Mouse (Mus musculus) stomach, embryonic 15.5 days (tissue): ENCODE data around the gene Specc1. TPM values are rescaled to one million over a fixed set of nuclear protein-coding genes. Genes with fewer than 3 reads are reported as not detected.
A peak's percentile ranks its signal among the peaks of the same experiment; 100 is the strongest.

Experiments used
- ATAC-seq: fragments of 200-750 bp; cut with Nextera tagmentation; 2 replicates; pipeline ENCODE4 v1.8.0; 2017; ENCODE audit warnings: low read depth, moderate number of reproducible peaks, moderate TSS enrichment; ENCODE audit not compliant: insufficient read depth, low FRiP score
- H3K27ac ChIP-seq: fragments of 300-500 bp; sonication (generic); 2 replicates; pipeline ENCODE4 v1.5.1; 2015; ENCODE audit warnings: mild to moderate bottlenecking, inconsistent platforms
- H3K27me3 ChIP-seq: fragments of 300-500 bp; sonication (generic); replicated peaks from 2 replicates; pipeline ENCODE4 v1.6.1; 2015; ENCODE audit warnings: inconsistent platforms
- H3K36me3 ChIP-seq: fragments of 300-500 bp; sonication (generic); 2 replicates; pipeline ENCODE4 v1.6.1; 2015; ENCODE audit warnings: inconsistent platforms
- H3K4me1 ChIP-seq: fragments of 300-500 bp; sonication (generic); 2 replicates; pipeline ENCODE4 v1.6.1; 2015; ENCODE audit warnings: inconsistent platforms
- H3K4me2 ChIP-seq: fragments of 300-500 bp; sonication (generic); 2 replicates; pipeline ENCODE4 v1.6.1; 2015; ENCODE audit warnings: mild to moderate bottlenecking, inconsistent platforms
- H3K4me3 ChIP-seq: fragments of 300-500 bp; sonication (generic); replicated peaks from 2 replicates; pipeline ENCODE4 v1.5.1; 2015; ENCODE audit warnings: inconsistent platforms
- H3K9ac ChIP-seq: fragments of 300-500 bp; sonication (generic); 2 replicates; pipeline ENCODE4 v1.6.1; 2015; ENCODE audit warnings: inconsistent platforms
- H3K9me3 ChIP-seq: fragments of 300-500 bp; sonication (generic); 2 replicates; pipeline ENCODE4 v1.6.1; 2016; ENCODE audit warnings: inconsistent platforms
- WGBS: fragments of 180-500 bp; shearing (Covaris S2); methylation state at CpG from one replicate; pipeline ENCODE4 v1.1.7; 2015; 5-methylcytosine and 5-hydroxymethylcytosine counted together
- polyA plus RNA-seq: library from polyadenylated mRNA; unstranded; fragments of >200 nt; fragmentation: Nextera tagmentation; extraction: Ambion mirVana; gene quantifications from 2 replicates; pipeline ENCODE4 v1.2.1, GENCODE M21; 2015

The Specc1 gene
- polyA plus RNA-seq, 1 experiment from 2014 or later, result 13.4 TPM

DNA sequence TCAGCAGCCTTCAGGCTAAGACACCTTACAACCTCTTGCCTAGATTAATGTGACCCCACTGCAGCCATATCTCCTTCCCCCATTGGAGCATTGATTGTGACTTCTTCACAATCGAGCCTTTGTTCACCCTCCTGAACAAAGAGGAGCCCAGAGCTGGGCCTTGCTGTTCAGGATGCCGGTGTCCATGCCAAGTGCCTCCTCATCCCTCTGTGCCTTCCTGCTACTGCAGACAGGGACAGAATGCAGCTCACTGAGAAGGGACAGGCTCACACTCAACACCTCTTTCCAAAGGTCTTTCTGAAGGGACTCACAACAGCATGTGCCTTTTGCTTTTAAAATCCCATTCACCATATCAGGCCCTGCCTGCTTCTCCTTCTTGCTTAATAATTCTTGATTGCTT is 113.0 kb downstream of the Specc1 start:
- Histone ChIP-seq H3K9ac (no peak overlapping the region), H3K4me3 (no peak overlapping the region), H3K36me3 (no peaks in the 10 kb centered on the region), H3K27me3 (no peaks in the 10 kb centered on the region), H3K9me3 (no peaks in the 10 kb centered on the region), H3K4me2 (no peak overlapping the region), H3K4me1 (no peaks in the 10 kb centered on the region), H3K27ac (no peak overlapping the region)
- no peak for ATAC-seq
- 75% methylated on average over 2 of the region's 2 CpGs for WGBS

DNA sequence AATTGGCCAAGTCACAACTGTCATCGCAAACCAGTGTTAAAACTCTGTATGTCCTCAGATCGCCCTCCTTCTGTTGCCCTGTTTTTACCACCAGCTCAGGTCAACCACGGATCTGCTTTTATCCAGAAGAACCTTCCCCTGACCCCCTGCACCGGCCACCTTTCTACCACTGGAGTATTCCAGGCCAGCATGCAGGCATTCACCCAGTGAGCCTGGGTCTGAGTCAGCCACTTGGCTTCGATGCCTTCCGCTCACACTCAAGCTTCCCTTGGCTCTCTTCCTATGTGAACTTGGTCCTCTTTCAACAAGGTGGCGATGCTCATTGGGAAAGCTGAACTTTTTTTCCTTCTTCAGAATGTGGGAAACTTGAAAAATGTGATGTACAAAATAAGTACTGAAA is 113.6 kb downstream of the Specc1 start:
- no peaks in the 10 kb centered on the region for H3K27me3 ChIP-seq
- WGBS, result 77% methylated on average over 7 of the region's 7 CpGs
- H3K9me3 ChIP-seq, result no peaks in the 10 kb centered on the region
- H3K36me3 ChIP-seq, result no peaks in the 10 kb centered on the region
- no peak overlapping the region for H3K4me2 ChIP-seq
- no peaks in the 10 kb centered on the region for H3K4me1 ChIP-seq
- H3K4me3 ChIP-seq, result no peak overlapping the region
- H3K27ac ChIP-seq, result no peak overlapping the region
- no peak for ATAC-seq
- no peak overlapping the region for H3K9ac ChIP-seq

DNA sequence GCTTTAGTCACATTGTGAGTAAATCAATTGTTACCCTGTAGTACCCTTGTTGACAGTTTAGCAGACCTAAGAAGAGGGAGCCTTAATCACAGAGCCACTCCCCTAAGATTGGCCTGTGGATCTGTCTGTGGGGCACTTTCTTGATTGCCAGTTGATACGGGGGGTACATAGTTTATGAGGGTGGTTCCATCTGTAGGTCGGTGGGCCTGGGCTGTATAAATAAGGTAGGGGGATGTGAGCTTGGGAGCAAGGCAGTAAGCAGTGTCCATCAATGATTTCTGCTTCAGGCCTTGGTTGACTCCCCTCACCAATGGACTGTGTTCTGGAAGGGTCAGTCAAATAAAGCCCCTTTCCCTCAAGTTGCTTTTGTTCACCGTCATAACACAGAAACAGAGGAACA is 115.8 kb downstream of the Specc1 start:
- no peak for ATAC-seq
- no peaks in the 10 kb centered on the region for H3K9me3 ChIP-seq
- 81% methylated on average over 3 of the region's 3 CpGs for WGBS
- H3K27ac ChIP-seq, result no peak overlapping the region
- H3K9ac ChIP-seq, result no peak overlapping the region
- no peak overlapping the region for H3K4me3 ChIP-seq
- H3K27me3 ChIP-seq, result no peaks in the 10 kb centered on the region
- H3K4me1 ChIP-seq, result no peaks in the 10 kb centered on the region
- H3K36me3 ChIP-seq, result no peaks in the 10 kb centered on the region
- H3K4me2 ChIP-seq, result no peak overlapping the region

DNA sequence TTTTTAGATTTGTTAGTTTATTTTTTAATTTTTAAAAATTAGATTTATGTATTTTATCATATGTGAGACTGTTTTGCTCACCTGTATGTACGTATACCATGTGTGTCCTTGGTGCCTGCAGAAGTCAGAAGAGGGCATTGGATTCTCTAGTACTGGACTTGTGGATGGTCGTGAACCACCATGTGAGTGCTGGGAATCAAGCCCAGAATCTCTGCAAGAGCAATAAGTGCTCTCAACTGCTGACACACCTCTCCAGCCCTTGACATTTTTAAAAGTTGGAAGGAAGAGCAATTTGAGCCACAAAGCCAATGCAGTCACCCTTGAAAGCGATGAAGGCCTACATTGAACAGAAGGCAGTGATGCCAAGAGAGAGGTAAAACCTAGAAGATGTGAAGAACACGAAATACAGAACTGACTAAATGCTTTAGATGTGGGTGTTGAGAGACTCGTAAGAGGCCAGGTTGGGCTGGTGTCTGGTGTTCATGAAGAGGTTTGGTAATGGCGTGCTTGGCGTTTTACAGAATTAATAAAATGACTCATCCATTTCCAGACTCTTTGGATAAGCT is 117.1 kb downstream of the Specc1 start:
- Histone ChIP-seq H3K9ac (no peak overlapping the region), H3K4me2 (no peak overlapping the region), H3K9me3 (no peaks in the 10 kb centered on the region), H3K36me3 (no peaks in the 10 kb centered on the region), H3K27ac (no peak overlapping the region), H3K27me3 (no peaks in the 10 kb centered on the region), H3K4me1 (no peaks in the 10 kb centered on the region), H3K4me3 (no peak overlapping the region)
- WGBS, result 82% methylated on average over 7 of the region's 7 CpGs
- ATAC-seq, result no peak

DNA sequence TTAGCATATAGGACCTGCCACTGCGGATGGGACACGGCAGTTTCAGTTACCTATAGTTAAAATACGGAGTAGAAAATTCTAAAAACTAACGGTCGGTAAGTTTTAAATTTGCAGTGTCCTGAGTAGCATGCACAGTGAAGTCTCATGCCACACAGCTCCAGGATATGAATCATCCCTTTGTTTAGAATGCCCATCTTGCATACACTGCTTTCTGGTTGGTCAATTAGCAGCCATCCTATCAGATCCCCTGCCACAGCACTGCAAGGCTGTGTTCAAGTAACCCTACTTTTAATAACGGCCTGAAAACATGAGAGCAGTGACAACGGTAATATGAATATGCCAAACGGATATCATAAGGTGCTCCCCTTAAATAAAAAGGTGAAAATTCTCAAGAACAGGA is 118.0 kb downstream of the Specc1 start:
- 86% methylated on average over 8 of the region's 8 CpGs for WGBS
- Histone ChIP-seq H3K4me2 (no peak overlapping the region), H3K4me1 (no peaks in the 10 kb centered on the region), H3K9ac (no peak overlapping the region), H3K9me3 (no peaks in the 10 kb centered on the region), H3K4me3 (no peak overlapping the region), H3K36me3 (no peaks in the 10 kb centered on the region), H3K27ac (no peak overlapping the region), H3K27me3 (no peaks in the 10 kb centered on the region)
- no peak for ATAC-seq

DNA sequence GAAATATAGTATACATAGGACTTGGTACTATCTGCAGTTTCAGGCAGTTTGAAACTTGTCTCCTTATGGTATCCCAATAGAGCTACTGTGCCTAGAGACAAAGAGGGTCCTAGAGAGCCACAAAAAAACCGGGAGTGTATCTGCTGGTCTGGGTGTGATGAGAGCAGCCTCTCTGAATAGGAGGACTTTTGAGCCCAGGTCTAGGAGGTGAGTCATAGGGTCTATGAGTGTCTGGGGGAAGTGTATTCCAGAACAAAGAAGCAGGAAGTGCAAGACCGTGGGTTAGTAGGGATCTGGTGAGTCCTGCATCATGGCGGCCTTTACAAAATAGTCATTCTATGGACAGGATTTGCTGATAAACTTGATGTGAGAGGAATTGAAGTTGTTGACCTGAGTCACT is 118.5 kb downstream of the Specc1 start:
- WGBS, result 75% methylated on average over 3 of the region's 3 CpGs
- no peak overlapping the region for H3K9ac ChIP-seq
- H3K4me3 ChIP-seq, result no peak overlapping the region
- no peaks in the 10 kb centered on the region for H3K4me1 ChIP-seq
- H3K36me3 ChIP-seq, result no peaks in the 10 kb centered on the region
- no peak overlapping the region for H3K4me2 ChIP-seq
- H3K27me3 ChIP-seq, result no peaks in the 10 kb centered on the region
- no peak overlapping the region for H3K27ac ChIP-seq
- ATAC-seq, result no peak
- no peaks in the 10 kb centered on the region for H3K9me3 ChIP-seq

DNA sequence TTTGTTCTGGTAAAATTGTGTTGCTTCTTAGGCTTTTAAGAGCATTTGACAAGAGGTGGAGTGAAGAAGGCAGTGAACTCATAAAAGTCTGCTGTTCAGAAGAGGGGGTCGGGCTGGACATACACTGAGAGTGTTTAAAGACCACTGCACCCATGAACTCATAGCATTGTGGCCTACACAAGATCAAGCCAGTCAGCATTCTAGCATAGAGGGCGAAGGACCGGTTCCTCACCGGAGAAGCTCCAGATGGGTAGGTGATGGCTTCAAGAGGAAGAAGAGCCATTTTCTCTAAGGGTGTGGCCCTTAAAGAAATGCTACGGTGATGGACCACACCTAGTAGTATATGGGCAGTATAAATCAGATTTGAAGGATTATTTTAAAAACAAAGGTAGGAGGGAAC is 119.0 kb downstream of the Specc1 start:
- Histone ChIP-seq H3K4me3 (no peak overlapping the region), H3K9ac (no peak overlapping the region), H3K9me3 (no peaks in the 10 kb centered on the region), H3K4me2 (no peak overlapping the region), H3K27ac (no peak overlapping the region), H3K27me3 (no peaks in the 10 kb centered on the region), H3K36me3 (no peaks in the 10 kb centered on the region), H3K4me1 (no peaks in the 10 kb centered on the region)
- ATAC-seq, result no peak
- 92% methylated on average over 5 of the region's 5 CpGs for WGBS

DNA sequence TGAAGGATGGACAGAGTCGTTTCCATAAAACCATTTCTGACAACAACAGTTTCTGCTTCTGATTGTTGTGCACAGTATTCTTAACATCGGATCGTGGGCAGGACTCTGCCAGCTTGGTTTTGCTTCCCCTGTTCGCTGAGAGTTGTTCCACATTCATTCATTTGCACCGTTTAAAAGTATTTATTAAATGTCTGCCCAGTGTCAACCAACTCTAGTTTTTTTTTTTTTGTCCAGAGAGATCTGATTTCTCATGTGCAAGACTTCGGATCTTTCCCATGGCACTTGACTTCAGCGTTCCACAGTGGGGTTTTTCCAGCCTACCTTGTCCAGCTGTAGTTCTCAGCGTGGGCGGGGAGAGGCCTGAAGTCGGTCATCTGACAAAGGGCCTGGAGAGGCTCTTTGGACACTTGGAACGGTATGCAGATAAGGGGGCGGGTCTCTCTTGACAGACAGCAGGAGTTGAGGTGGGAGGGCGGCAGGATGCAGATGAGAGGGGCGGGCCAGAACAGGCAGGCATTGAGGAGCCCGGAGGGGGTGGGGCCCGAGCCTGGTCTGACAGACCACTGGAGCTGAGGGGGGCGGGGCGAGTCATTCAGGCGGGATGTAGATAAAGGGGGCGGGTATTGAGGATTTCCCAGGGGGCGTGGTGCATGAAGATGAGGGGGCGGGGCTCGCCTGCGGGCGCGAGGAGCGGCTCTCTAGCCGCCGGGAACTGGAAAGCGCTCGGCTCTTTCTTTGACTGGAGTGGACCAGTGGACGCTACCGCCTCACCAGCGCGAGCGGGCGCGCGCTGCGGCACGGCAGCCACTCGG is 120.0 kb downstream of the Specc1 start:
- no peaks in the 10 kb centered on the region for H3K4me1 ChIP-seq
- no peaks in the 10 kb centered on the region for H3K36me3 ChIP-seq
- H3K4me3 ChIP-seq, result peak overlapping the region; percentile 84
- peak; percentile 98 for ATAC-seq
- peak overlapping the region; percentile 80; the same call in 1 of the 2 replicates for H3K9ac ChIP-seq
- H3K27ac ChIP-seq, result peak overlapping the region; percentile 94
- no peaks in the 10 kb centered on the region for H3K27me3 ChIP-seq
- peak overlapping the region; percentile 93 for H3K4me2 ChIP-seq
- WGBS, result 4% methylated on average over 42 of the region's 42 CpGs
- no peaks in the 10 kb centered on the region for H3K9me3 ChIP-seq

DNA sequence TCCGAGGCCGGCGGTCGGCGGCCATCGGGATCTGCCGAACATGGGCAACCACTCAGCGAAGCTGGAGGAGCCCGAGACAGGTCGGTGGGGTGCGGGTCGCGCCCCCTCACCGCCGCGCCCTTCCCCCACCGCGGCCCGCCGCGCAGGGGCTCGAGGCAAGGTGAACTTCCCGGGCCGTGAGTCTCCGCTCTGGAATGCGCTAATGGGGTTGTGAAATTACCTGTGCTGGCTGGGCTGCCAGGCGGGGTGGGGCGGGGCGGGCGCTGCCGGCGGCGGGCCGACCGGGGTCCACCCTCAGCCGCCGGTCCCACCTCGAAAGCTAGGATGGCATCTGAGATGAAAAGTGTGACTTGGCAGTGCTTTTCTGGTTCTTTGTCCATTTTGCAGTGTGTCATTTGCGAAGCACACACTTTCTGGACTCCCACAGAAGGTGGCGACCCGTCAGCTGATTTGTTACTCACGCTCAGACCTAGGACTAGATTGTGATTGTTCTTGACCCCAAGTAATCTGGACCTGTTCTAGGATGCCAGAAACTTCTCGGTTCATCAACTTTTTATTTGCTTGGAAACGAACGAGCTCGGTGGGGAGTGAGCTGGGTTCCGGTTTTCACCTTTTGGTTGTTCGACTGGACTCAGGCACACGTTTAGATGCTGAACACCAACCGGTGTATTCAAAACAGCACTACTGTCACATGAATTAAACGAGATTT is 120.7 kb downstream of the Specc1 start:
- H3K4me1 ChIP-seq, result no peaks in the 10 kb centered on the region

DNA sequence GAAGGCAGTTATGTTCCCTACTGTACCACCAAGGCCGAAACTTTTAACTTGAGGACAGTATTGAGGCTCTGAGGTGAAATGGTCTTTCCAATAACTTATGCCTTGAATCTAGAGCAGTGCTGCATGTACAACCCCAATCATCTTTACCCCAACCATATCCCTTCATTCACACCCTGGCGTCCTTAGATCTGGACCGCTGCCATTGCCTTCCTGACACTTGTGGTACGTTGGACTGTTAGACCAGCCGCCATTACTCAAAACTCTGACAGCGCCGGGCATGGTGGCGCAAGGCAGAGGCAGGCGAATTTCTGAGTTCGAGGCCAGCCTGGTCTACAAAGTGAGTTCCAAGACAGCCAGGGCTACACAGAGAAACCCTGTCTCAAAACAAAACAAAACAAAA is 121.8 kb downstream of the Specc1 start:
- Histone ChIP-seq H3K27me3 (no peaks in the 10 kb centered on the region), H3K4me3 (no peak overlapping the region), H3K27ac (no peak overlapping the region), H3K4me2 (no peak overlapping the region), H3K4me1 (no peaks in the 10 kb centered on the region), H3K9me3 (no peaks in the 10 kb centered on the region), H3K9ac (no peak overlapping the region), H3K36me3 (no peaks in the 10 kb centered on the region)
- WGBS, result 89% methylated on average over 10 of the region's 10 CpGs
- ATAC-seq, result no peak

More for the DNA sequence above, 120.7 kb downstream of the Specc1 start:
- H3K27me3 ChIP-seq, result no peaks in the 10 kb centered on the region
- WGBS, result 1% methylated on average over 51 of the region's 51 CpGs
- peak overlapping the region; percentile 94 for H3K27ac ChIP-seq
- H3K4me2 ChIP-seq, result peak overlapping the region; percentile 93
- H3K9me3 ChIP-seq, result no peaks in the 10 kb centered on the region
- no peaks in the 10 kb centered on the region for H3K36me3 ChIP-seq
- peak overlapping the region; percentile 84 for H3K4me3 ChIP-seq
- ATAC-seq, result peak; percentile 55
- H3K9ac ChIP-seq, result peak overlapping the region; percentile 80; the same call in 1 of the 2 replicates

DNA sequence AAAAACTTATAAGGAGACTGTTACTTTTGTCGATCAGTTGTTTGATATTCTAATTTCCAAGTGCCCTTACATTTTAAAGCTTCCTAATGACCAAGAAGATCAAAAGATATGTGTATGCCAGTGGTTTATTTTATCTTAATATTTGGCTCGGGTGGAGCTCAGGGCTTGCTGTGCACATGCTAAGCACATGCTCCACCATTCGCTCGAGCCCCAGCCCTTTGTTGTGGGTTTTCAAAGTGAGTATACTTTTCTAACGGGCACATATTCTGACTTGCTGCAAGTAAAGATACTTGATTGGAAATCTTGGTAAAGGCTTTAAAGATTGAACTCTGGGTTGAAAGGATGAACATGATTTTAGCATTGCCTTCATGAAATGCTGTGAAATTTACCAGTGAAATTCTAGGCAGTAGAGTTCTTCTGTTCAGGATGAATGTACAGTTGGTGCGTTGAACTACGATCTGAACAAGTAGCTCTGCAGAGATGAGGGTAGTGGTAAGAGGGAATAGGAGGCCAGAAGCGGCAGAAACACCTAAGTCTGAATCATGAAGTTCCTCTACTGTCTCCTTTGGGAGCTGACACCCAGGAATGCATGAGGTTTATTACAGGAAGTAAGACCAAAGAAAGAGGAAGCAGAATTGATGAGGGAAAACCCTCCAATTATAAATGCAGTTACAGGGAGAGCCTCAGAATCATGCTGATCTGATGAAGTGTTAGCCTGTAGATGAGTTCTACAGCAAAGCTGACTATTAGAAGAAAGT is 122.7 kb downstream of the Specc1 start:
- Histone ChIP-seq H3K9me3 (no peaks in the 10 kb centered on the region), H3K4me3 (no peak overlapping the region), H3K4me2 (no peak overlapping the region), H3K27me3 (no peaks in the 10 kb centered on the region), H3K9ac (no peak overlapping the region), H3K4me1 (no peaks in the 10 kb centered on the region), H3K27ac (no peak overlapping the region), H3K36me3 (no peaks in the 10 kb centered on the region)
- WGBS, result 84% methylated on average over 8 of the region's 8 CpGs
- ATAC-seq, result no peak
